ENCODE assay signal across 31 mouse cellular contexts in the genomic region with DNA sequence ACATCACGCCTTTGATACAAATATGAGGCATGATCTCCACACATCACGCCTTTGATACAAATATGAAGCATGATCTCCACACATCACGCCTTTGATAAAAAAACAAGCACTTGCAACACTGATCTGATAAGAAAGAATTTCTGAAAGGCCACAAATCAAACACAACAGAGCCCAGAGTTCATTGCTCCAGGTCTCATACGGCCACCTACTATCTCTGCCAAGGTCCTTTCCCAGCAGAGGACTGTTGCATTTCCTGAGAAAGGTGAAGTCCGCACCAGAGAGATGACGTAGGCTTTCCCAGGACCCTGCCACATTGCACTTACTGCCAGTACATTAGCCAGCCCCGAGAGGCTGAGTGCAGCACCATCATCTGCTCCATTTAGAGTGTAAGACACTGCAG.
"Had no signal": no experiment of that assay in that cellular context is flagged by ENCODE, and none has a peak within 500 bp of the region (broad histone marks: within the 10 kb centered on the region; RNA-seq: fewer than 3 reads in every experiment).

No protein-coding gene starts in this region.

- DNase-seq: left cerebral cortex, postnatal 4 days; liver; liver, embryonic 13.5 days; liver, postnatal 0 days; lung, adult 18-20 months; lung, adult 2 months; lung, embryonic 14.5 days; lung, postnatal 10 days; lung, postnatal 14 days; lung, postnatal 36 days; lung, postnatal 4 days; midbrain, embryonic 14.5 days had no signal

- ATAC-seq: liver, postnatal 0 days; lung, postnatal 0 days; midbrain, embryonic 13.5 days; midbrain, embryonic 15.5 days; midbrain, embryonic 16.5 days had no signal

- H3K4me2 ChIP-seq: limb, embryonic 12.5 days; limb, embryonic 13.5 days; limb, embryonic 15.5 days; liver, embryonic 11.5 days; liver, embryonic 13.5 days; liver, embryonic 15.5 days; lung, embryonic 14.5 days; lung, embryonic 15.5 days; midbrain, embryonic 11.5 days; midbrain, embryonic 12.5 days; midbrain, embryonic 13.5 days; midbrain, embryonic 15.5 days had no signal

- H3K9me3 ChIP-seq: limb, embryonic 10.5 days; limb, embryonic 12.5 days; limb, embryonic 13.5 days; limb, embryonic 15.5 days; liver, embryonic 13.5 days; liver, embryonic 15.5 days; lung, embryonic 15.5 days; megakaryocyte, embryonic 14.5 days; midbrain, embryonic 10.5 days; midbrain, embryonic 12.5 days; midbrain, embryonic 13.5 days; midbrain, embryonic 15.5 days had no signal

- H3K9ac ChIP-seq: limb, embryonic 12.5 days; limb, embryonic 13.5 days; limb, embryonic 15.5 days; liver, embryonic 13.5 days; liver, embryonic 14.5 days; liver, embryonic 15.5 days; liver, postnatal 0 days; lung, embryonic 14.5 days; lung, embryonic 15.5 days; midbrain, embryonic 12.5 days; midbrain, embryonic 13.5 days; midbrain, embryonic 15.5 days had no signal

- H3K27me3 ChIP-seq: limb, embryonic 12.5 days; limb, embryonic 13.5 days; limb, embryonic 15.5 days; liver, embryonic 13.5 days; liver, embryonic 15.5 days; lung, embryonic 15.5 days; megakaryocyte, embryonic 14.5 days; midbrain, embryonic 12.5 days; midbrain, embryonic 13.5 days; midbrain, embryonic 15.5 days had no signal

- H3K4me1 ChIP-seq: limb, embryonic 12.5 days; limb, embryonic 13.5 days; limb, embryonic 15.5 days; lung, embryonic 15.5 days; midbrain, embryonic 12.5 days; midbrain, embryonic 13.5 days; midbrain, embryonic 15.5 days had no signal

- H3K4me3 ChIP-seq: left cerebral cortex, adult 2 months; limb, embryonic 10.5 days; limb, embryonic 12.5 days; limb, embryonic 13.5 days; limb, embryonic 15.5 days; liver, embryonic 13.5 days; liver, embryonic 15.5 days; lung, embryonic 15.5 days; megakaryocyte, embryonic 14.5 days; midbrain, embryonic 10.5 days; midbrain, embryonic 12.5 days; midbrain, embryonic 13.5 days; midbrain, embryonic 15.5 days; myocyte had no signal

- H3K27ac ChIP-seq: left cerebral cortex, adult 2 months; limb, embryonic 10.5 days; limb, embryonic 12.5 days; limb, embryonic 13.5 days; limb, embryonic 15.5 days; liver, embryonic 13.5 days; liver, embryonic 14.5 days; liver, embryonic 15.5 days; lung, embryonic 15.5 days; macrophage; midbrain, embryonic 10.5 days; midbrain, embryonic 12.5 days; midbrain, embryonic 13.5 days; midbrain, embryonic 15.5 days had no signal
